Mouse (Mus musculus) brain, adult 2 months (tissue): ENCODE data around the gene Marveld1.

Source experiments
- DNase-seq: peaks from one replicate; pipeline ENCODE4 v3.0.0; 2011; ENCODE audit warnings: low read depth, low spot score

Gene Marveld1

DNA sequence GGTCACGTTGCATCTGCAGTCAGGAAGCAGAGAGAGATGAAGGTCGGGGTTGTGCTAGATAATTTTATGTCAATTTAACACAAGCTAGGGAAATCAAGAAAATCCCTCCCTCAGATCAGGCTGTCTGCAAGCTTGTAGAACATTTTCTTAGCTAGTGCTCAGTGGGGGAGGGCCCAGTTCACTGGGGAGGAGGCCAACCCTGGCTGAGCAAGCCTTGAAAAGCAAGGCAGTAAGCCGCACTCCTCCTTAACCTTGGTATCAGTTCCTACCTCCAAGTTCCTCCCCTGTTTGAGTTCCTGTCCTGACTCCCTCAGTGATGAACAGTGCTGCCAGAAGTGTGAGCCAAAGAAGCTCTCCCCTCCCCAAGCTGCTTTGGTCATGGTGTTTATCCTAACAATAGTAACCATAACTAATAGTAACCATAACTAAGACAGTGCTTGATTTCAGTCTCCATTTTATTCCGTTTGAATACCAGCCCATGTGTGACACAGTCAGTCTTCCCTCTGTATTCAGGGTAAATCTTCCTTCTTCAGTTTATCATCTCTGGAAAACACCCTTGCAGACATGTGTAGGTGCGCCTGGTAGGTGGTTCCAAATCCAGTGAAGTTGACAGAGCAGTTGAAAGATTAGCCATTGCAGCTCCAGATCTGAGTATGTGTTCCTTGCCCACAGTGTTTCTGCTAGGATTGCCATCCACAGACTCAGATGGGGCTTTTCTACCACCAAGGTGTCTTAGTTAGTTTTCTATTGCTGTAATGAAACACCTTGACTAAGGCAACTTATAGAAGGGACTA is 7.3 kb upstream of the Marveld1 start:
- DNase-seq = peak; percentile 61

DNA sequence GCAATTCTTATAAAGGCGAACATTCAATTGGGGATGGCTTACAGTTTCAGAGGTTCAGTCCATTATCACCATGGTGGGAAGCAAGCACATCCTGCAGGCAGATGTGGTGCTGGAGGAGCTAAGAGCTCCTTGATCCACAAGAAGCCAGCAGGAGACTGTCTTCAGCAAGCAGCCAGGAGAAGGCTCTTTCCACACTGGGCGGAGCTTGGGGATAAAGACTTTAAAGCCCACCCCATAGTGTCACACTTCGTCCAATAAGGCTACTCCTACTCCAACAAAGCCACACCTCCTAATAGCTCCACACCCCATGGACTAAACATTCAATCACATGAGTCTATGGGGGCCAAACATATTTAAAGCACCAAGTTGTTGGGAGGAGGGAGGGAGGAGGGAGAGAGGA is 5.2 kb upstream of the Marveld1 start:
- no peak for DNase-seq

DNA sequence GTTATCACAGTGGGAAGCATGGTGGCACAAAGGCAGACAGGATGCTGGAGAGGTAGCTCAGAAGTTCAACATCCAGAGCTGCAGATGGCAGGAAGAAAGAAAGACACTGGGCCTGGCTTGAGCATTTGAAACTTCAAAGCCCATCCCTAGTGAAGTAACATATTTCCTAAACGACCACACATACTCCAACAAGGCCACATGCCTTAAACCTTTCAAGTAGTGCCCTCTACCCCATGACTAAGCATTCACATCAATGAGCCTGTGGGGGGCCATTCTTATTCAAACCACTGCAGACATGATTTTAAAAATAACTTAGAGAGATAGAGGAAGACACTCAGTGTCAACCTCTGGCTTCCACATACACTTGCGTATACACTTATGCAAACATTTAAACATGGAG is 4.4 kb upstream of the Marveld1 start:
- DNase-seq = no peak

DNA sequence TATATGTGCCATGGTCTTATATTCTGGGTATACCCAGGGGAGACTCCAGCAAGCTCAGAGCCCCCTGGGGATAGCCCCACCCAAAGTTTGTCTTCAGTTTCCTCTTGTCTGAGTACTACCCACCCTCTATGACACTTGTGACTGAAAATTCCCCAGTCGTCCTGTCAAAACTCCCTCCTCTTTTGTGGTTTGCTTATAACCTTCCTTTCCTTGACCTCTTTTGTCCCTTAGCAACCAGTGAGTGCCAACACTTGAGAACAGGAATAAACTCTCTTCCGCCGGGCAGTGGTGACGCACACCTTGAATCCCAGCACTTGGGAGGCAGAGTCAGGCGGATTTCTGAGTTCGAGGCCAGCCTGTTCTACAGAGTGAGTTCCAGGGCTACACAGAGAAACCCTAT is 3.1 kb upstream of the Marveld1 start:
- no peak for DNase-seq

DNA sequence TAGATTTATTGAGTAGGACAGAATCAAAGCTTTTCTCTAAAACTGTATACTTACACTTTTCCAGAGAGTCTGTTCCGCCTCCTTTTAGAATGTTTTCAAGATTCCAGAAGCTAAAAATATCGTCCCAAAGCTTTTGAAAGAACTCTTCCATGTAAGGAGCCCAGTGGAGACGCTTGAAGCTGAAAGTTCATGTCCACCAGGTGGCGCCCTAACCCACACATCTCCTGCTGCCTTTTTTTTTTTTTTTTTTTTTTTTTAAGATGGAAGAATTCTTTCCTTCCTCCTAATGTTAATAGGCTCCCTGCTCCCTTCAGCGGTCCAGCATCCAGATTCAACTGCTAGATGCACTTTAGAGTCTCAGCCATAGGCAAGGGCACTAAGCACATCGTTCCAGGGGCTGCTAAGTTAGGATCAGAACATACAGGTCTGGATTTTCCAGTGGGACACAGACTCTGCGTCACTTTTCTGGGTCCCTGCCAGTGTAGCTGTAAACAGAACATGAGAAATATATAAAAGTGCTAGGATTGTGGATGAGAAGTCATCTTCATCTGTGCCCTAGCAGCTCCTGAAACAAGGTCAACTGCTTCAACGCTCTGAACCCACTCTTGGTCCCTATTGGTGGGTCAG is 2.5 kb upstream of the Marveld1 start:
- DNase-seq = peak; percentile 96

DNA sequence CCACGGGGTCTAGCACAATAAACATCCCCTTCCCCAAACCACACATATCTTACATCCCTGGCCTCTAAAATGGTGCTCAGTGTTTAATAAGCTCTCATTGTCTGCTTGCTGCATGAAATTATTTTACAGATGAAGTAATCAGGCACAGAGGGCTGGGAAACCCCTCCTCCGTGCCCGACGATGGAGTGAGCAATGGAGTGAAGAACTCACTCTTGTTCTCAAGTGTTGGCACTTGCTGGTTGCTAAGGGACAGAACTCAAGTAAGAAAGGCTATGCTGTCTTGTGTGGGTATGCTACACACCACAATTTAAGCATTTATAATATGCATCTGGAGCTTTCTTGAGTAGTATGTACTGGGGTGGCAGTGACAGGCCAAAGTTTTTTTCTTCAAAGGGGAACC is 2.0 kb upstream of the Marveld1 start:
- DNase-seq = no peak

DNA sequence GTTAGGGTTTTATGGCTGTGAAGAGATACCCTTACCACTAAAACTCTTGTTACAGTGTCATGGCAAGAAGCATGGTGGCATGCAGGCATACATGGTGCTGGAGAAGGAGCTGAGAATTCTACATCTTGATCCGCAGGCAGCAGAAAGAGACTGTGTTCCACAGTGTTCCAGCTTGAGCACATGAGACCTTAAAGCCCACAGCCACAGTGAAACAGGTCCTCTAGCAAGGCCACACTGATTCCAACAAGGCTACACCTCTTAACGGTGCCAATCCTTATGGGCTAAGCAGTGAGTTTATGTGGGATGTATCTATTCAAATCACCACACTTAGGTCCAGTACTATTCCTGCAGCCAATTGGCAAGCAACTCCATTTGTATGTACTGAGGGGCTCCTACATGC is 1.5 kb upstream of the Marveld1 start:
- DNase-seq = no peak

DNA sequence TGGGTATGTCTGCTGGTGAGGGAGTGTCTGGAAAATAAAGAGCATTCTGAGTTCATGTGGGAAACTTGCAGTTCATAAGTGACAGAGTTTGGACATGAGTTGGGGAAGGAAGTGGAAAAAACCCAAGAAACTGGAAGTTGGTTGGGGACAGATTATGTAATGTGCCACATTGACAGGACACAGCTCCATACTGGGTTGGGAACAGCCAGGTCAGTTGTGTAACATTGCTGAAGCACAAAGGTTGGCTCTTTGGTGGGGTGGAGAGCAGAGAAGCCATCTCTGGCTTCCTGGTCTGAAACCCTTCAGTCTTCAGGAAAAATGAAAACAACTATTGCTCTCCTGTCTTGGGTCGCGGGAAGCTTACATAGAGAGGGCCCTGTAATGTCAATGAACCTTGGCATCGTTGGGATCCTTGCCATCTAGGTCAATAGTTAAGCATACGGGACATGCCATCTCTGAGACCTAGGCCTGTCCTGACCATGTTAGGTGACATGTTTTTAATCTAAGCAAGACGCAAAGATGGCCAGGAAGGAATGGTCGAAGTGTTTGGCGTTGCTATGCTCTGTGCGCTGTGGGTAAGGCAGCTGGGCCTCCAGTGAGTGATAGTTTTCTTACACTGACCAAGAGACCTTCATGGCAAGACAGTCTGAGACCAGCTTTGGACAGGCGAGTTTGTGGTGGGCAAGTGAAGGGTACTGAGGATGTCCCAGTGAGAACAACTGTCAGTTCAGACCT is 757 bp upstream of the Marveld1 start:
- DNase-seq = peak; percentile 33

DNA sequence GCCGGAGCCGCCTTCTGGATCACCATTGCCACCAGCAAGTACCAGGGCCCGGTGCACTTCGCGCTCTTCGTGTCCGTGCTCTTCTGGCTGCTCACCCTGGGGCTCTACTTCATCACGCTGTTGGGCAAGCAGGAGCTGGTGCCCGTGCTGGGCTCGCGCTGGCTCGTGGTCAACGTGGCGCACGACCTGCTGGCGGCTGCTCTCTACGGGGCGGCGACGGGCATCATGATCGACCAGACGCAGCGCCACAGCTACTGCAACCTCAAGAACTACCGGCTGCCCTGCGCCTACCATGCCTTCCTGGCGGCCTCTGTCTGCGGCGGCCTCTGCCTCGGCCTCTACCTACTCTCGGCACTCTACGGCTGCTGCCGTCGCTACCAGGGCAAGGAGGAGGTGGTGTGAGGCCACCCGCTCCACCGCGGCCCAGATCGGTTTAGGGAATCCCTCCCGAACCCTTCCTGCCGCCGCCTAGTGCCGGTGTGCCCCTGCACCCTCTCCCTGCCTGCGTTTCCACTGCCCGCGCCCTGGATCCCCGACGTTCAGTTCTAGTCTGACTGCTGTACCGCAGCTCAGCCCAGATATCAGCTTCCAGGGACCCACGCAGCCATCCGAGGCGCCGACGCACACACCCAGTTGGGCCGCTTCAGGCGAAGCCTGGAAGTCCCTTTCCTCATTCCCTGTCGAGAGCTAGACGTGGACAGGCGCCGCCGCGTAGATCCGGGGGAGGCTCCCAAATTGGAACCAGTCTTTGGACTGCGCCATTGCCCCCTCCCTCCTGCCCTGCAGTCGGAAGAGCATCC is 769 bp downstream of the Marveld1 start:
- peak; percentile 82 for DNase-seq

DNA sequence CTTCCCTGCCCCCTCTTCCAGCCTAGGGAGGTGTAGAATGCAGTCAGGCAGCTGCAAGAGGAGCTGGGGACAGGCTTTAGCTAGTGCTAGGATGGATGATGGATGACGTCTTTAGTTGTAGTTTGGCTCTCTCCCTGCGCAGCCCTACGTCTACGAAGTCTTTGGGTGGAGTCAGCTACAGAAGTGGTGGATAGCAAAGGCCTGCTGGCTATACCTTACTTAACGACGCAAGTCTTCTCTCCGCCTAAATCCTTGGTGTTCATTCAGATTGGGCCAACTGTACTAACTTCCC is 1.3 kb downstream of the Marveld1 start:
- no peak for DNase-seq

DNA sequence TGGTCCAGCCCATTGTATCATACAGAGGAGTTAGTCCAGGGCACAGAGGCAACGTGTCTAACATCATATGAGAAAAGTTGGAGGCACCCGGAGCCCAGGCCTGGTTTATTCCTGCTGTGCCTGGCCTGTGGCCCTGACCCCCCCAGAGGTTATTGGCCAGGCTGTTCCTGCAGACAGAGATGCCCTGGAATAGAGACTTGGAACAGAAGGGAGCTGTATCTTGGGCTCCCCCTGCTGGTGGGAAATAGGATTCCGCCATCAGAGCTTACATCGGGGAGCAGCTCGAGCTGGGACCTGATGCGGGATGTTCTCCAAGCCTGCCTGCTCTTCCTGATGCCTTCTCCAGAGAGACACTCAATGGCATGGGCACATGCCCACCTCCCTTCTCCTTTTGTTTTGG is 4.8 kb downstream of the Marveld1 start:
- peak; percentile 96 for DNase-seq

DNA sequence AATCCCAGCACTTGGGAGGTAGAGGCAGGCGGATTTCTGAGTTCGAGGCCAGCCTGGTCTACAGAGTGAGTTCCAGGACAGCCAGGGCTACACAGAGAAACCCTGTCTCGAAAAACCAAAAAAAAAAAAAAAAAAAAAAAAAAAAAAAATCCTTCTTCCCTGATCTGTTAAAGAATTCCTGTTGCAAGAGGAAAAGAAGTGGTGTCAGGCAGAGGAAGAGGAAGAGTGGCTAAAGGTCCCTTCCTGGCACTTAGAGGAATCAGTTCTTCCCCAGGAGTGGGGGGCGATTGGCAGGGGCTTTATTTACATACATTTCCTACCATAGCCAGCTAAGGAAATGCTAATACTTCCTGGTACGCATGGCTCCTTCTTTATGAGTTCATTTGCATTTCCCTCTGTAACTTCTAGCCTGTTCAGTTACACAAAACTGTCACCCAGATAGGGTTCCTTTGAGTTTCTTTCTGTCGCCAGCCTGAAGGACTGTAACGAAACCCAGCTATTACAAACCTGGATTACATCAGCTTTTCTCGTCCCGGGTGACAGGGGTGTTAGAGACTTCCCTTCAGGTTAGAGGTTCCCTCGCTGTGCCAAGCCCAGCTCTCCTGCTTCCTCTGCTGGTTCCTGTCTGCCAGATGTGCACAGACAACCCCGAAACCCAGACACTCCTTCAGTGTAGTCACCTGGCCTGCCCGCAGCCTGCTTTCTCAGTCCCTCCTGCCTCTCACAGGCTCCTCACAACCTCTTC is 10.5 kb downstream of the Marveld1 start:
- DNase-seq = no peak

DNA sequence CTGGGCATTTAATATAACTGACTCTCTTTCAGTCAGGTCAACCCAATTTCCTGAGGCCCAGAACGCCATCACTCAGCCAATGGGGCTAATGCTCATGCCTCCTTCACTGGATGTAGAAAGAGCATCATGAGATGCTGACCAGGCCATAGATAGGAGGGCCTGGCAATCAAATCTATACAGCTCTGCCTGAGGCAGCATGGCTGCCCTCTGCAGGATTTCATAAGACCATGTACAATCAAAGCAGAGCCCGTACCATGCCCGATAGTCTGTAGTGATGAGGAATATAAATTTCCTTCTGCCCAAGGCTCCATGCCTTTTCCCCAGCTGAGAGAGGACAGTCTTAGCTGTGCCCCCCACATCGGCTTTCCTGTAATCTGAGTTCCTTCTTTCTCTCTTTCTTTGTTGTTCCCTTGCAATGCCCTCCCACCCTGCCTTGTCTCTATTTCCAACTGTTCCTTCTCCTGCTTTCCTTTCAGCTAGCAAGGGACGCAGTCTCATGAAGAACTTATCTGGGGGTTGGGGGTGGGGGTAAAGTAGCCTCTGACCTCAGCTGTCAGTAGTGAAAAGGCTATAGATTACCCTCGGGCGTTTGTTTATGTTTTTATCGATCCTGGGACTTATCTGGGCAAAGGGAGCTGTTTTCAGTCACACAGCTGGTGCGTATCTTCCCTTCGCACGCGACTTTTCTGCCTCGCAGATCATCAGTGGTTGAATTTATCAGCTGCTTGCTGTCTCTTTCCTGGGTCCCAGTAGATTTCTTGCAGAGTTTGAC is 11.2 kb downstream of the Marveld1 start:
- no peak for DNase-seq

DNA sequence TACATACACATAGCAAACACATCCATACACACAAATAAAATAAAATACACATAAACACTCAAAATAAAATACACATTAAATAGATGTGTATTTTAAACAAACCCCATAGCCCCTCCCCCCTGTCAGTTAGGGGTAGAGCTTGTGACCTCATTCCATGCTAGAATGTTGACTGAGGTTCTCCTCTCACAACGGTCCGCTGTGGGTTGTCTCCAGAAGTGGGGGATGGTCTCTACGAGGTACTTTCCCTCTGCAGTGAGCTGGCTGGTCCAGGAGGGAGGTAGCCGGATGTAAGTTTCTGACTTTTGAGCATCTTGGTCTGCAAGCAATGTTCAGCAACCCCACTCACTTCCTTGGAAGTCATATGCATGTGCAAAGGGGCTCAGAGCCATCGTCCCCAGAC is 16.6 kb downstream of the Marveld1 start, which contains the start of gene Zfyve27:
Gene Zfyve27 (plus strand): TSS at position 188 of the 400 bp plus-strand sequence.
- no peak for DNase-seq

DNA sequence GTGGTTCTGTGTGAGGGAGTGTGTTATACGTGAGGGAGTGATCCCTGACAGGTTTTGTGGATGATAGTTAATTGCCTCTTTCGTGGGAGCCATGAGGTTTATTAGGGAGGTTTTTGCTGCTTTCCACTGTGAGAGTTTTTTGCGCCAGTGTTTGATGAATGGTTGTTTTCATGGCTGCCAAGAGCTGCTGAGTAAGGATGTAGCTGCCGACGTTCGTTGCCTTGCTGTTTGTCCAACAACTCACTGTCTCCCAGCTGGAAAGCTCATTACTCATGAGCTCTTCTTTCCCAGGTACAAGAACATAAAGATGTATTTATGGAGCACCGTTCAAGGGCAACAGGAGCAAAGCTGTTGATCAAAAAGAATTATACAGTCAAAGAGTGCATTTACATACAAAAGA is 17.0 kb downstream of the Marveld1 start:
- DNase-seq = peak; percentile 55

DNA sequence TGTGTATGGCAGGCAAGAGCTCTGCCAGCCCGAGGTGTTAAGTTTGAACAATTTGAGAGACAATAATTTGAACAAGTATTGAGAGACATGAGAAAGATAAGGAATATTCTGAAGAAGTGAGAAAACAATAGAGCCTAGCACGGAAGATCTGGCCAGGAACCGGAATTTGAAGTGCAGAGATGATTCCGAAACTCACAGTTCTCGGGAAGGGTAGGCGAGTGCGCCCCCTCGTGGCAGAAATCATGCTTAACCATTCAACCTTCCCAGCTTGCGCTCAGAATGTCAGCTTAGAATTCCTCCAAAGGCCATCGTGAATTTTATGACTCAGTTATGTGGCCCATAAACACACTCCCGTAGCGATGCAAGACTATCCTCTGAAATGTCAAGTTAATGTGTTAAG is 18.9 kb downstream of the Marveld1 start:
- DNase-seq = peak; percentile 91

DNA sequence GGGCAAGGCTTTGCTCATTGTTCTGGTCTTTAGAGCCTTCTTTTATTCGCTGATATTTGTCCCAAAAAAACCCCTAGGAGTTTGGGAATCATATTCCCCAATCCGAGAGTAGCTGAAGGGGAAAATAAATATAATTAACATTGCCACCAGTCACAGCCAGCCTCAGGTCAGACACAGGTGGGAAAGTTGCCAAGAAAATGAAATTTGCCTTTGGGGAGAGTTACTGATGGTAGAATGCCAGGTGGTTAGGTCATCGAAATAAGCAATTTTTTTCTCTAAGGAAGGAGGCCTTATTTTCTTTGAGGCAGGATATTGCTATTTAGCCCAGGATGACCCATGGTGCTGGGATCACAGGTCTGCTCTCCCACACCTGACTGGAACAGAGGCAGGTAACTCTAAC is 19.6 kb downstream of the Marveld1 start:
- DNase-seq = no peak

DNA sequence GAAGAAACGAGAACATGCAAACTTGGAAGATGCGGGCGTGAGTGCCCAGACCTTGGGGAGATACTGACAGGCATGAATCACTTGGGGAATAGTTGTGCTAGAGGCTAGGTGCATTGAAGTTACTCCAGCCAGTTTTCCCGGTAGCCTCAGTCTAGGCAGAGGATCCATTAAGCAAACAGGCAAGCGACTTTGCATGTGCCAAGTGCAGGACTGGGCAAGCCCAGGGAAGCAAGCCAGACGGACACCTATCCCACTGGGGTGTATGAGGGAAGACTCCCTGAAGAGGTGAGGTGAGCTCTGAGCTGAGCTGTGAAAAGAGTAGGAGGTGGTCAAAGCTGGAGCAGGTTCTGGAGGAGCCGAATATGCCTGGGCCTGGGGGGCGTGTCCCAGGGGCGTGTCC is 20.3 kb downstream of the Marveld1 start:
- DNase-seq = no peak

DNA sequence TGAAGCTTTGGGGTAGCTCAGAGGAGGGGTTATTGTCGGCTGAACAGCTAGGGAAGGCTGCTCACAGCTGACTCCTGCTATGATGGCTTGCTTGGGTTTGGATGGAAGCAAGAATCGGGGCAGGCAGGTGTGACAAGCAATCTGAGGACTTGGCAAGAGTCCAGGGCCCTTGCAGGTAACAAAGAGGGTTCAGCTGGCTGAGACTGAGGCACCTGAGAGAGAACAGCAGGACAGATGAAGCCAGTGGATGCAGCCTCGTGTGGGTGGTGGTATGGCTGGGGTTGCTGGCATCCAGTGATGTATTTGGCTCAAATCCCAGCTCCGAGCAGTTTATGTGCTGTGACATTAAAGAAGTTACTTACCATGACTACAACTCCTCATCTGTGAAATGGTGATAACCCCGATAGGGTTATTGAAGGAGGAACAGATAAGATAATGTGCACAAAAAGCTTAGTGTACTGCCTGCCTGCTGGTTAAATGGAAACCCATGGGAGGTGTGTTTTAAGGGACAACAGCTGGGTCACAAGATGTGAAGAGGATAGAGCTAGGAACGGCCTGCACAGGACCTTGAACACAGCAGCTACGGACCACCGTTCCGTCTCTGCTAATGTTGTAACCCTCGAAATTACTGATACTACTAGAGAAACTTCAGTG is 22.2 kb downstream of the Marveld1 start:
- peak; percentile 34 for DNase-seq
